In the genomic region with DNA sequence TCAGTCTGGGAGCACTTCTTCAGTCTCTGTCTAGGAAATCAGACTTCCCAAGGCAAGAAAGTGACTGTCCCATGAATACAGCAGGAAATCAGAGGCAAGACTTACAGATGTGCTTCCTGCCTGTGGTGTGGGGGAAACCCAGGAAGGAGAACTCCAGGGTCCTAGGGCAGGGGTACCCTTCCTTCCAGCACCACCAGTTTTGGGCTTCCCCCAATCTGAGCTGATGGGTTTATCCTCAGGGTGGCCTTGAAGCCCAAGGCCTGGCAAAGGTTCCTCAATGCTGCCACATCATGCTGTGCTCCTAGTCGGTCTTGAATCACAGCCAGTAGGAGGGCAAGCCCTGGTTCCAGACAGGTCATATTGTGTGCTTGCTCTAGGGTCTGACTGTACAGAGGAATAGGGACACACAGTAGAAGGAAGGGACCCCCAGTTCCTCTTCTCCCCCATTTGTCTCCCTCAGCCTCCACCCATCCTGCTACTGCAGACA, we compare ENCODE assay signal across 17 mouse cellular contexts. TPM values are rescaled to one million over a fixed set of nuclear protein-coding genes. Genes with fewer than 3 reads are reported as not detected.
"Had no signal": no experiment of that assay in that cellular context is flagged by ENCODE, and none has a peak within 500 bp of the region (broad histone marks: within the 10 kb centered on the region; RNA-seq: fewer than 3 reads in every experiment).

No protein-coding gene starts in this region.

- DNase-seq: kidney, adult 9 months; kidney, postnatal 36 days; layer of hippocampus, adult 9-11 months; layer of hippocampus, postnatal 36 days; lung, embryonic 14.5 days; lung, postnatal 10 days; lung, postnatal 4 days; midbrain, embryonic 14.5 days; retina, postnatal 1 day; right cerebral cortex, postnatal 4 days; spleen, adult 18-20 months; thymus, adult 2 months; thymus, postnatal 36 days had no signal

RNA-seq across cellular contexts. Expression of a gene that starts 47.0 kb away (rescaled TPM):
- total RNA-seq: layer of hippocampus, adult 18-20 months; layer of hippocampus, postnatal 36 days; left cerebral cortex, adult 8-10 months; left cerebral cortex, postnatal 25 days; megakaryocyte, adult 5-6 weeks had no signal
